10 mouse cellular contexts compared by ENCODE assay signal in the genomic region with DNA sequence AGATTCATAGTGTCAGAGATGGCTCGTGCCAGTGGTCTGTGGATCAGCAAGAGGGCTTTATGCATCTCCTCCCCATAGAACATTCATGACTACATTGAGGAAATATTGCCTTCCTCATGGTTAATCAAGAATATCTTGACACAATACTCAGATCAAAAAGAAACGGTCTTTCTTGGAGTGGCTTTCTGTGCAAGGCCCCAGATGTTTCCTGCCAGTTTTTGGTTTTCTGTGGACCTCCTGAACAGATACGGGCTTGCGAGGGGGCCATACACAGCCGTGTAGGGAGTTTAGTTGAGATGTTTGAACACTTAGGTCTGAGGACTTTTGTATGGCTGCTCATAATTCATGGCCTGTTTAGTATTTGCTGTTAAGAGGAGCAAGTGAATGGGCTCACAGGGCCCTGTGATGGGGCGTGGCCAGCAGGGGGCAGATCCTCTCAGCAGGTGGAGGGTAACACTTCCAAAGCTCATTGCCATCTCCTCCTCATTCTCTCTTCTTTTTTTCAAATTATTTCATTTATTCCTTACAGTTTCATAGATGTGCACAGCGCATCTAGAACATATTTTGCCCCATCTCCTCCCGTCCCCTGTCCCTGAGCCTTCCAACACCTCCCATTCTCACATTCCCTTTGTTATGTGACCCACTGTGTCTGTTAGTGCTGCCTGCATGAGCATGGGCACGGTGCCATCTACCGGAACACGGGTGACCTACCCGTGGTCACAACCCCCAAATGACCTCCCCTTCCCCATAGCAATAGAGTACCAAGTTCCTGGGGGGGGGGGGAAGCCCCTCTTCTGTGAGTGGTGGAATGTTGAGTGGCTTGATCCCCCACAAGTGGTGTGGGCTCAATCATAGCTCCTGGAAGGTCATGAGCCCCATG.
DNase-seq lines count a peak whose midpoint lies in the region; ATAC-seq and TF ChIP-seq lines count a peak whose summit lies in the region.
"Had no signal": no experiment of that assay in that cellular context is flagged by ENCODE, and none has a peak within 500 bp of the region (broad histone marks: within the 10 kb centered on the region; RNA-seq: fewer than 3 reads in every experiment).

No protein-coding gene starts in this region.

- no peak overlapping the region for H3K4me2 ChIP-seq in liver, postnatal 0 days (ENCODE audit: low read depth, low read length)
- no peak overlapping the region for H3K4me2 ChIP-seq in midbrain, embryonic 15.5 days
- H3K4me2 ChIP-seq: liver, embryonic 13.5 days had no signal

- ATAC-seq in liver, postnatal 0 days: no peak
- peak; percentile 67 for ATAC-seq in common myeloid progenitor, adult 5-6 weeks (replicated peaks; ENCODE audit: low read depth, poor library complexity, severe bottlenecking)
- ATAC-seq in midbrain, embryonic 15.5 days (replicated peaks): no peak

- H3K9me3 ChIP-seq in liver, postnatal 0 days (ENCODE audit: low read length): no peaks in the 10 kb centered on the region
- H3K9me3 ChIP-seq in midbrain, embryonic 15.5 days: no peaks in the 10 kb centered on the region
- H3K9me3 ChIP-seq: liver, embryonic 13.5 days had no signal

- H3K27ac ChIP-seq in liver, postnatal 0 days (ENCODE audit: low read depth): no peak overlapping the region
- H3K27ac ChIP-seq in midbrain, embryonic 15.5 days: no peak overlapping the region
- H3K27ac ChIP-seq: liver, embryonic 13.5 days had no signal

- H3K36me3 ChIP-seq in liver, postnatal 0 days (replicated peaks; ENCODE audit: insufficient read depth, low read length): no peaks in the 10 kb centered on the region
- H3K36me3 ChIP-seq in midbrain, embryonic 15.5 days (replicated peaks): no peaks in the 10 kb centered on the region
- H3K36me3 ChIP-seq: liver, embryonic 13.5 days had no signal

- peak; percentile 14 for DNase-seq in cerebellum, postnatal 14 days
- no peak for DNase-seq in cerebellum, adult 8-10 months
- no peak for DNase-seq in liver, postnatal 0 days
- no peak for DNase-seq in liver
- DNase-seq in thymus, postnatal 0 days (ENCODE audit: low spot score): peak; percentile 30
- DNase-seq in layer of hippocampus, adult 11-12 months (ENCODE audit: low spot score): no peak
- DNase-seq: liver, embryonic 13.5 days; right cerebral cortex, postnatal 14 days had no signal

- no peaks in the 10 kb centered on the region for H3K27me3 ChIP-seq in liver, postnatal 0 days (ENCODE audit: insufficient read depth, low read length)
- no peaks in the 10 kb centered on the region for H3K27me3 ChIP-seq in midbrain, embryonic 15.5 days (replicated peaks)

- TF ChIP-seq CTCF in liver, postnatal 0 days (IDR thresholded peaks at IDR 0.05; ENCODE audit: low read depth): peak; percentile 48

- WGBS in liver, postnatal 0 days (ENCODE audit: insufficient replicate concordance): 55% methylated on average over 12 of the region's 12 CpGs
- 84% methylated on average over 12 of the region's 12 CpGs for WGBS in midbrain, embryonic 15.5 days

- TF ChIP-seq EP300 in liver, postnatal 0 days (IDR thresholded peaks at IDR 0.05; ENCODE audit: low read depth): no peak

- H3K9ac ChIP-seq in liver, postnatal 0 days (replicated peaks): no peak overlapping the region
- H3K9ac ChIP-seq in midbrain, embryonic 15.5 days: no peak overlapping the region
- H3K9ac ChIP-seq: liver, embryonic 13.5 days had no signal

- H3K4me3 ChIP-seq in liver, postnatal 0 days (ENCODE audit: low read depth, low read length): no peak overlapping the region
- no peak overlapping the region for H3K4me3 ChIP-seq in midbrain, embryonic 15.5 days
- H3K4me3 ChIP-seq: liver, embryonic 13.5 days had no signal

- H3K4me1 ChIP-seq in liver, postnatal 0 days (ENCODE audit: insufficient read depth): no peaks in the 10 kb centered on the region
- peaks cover 16% of the 10 kb centered on the region for H3K4me1 ChIP-seq in midbrain, embryonic 15.5 days
- H3K4me1 ChIP-seq: liver, embryonic 13.5 days had no signal

Comparison
In these comparisons a context has a peak if more than half of its experiments do, and no peak if none do; other contexts are left out.
1. DNase-seq: peak in cerebellum, postnatal 14 days (2 of 2) and thymus, postnatal 0 days (single experiment); none in cerebellum, adult 8-10 months (single experiment), liver, postnatal 0 days (single experiment), liver (single experiment) and layer of hippocampus, adult 11-12 months (single experiment).